Mouse (Mus musculus) midbrain, embryonic 14.5 days (tissue): ENCODE measurements at regions not wholly inside any gene's neighbourhood (a gene's known extent, or its start where the extent isn't known, plus 50 kb on each side); places are given as distances from the start of the nearest gene placed in this dataset.

Experiments
- ATAC-seq: fragments of 200-750 bp; cut with Nextera tagmentation; 2 replicates; pipeline ENCODE4 v1.8.0; 2017; ENCODE audit warnings: moderate number of reproducible peaks, moderate library complexity; ENCODE audit not compliant: low FRiP score, low TSS enrichment
- DNase-seq: peaks from one replicate; pipeline ENCODE4 v3.0.0-alpha.2; 2015
- H3K27ac ChIP-seq: fragments of 300-500 bp; sonication (generic); replicated peaks from 2 replicates; pipeline ENCODE4 v1.5.1; 2014; ENCODE audit warnings: mild to moderate bottlenecking, low read depth, low read length, moderate library complexity
- H3K27me3 ChIP-seq: fragments of 300-500 bp; sonication (generic); 2 replicates; pipeline ENCODE4 v1.6.1; 2014; ENCODE audit warnings: low read length, control low read depth, mixed read lengths; ENCODE audit not compliant: control insufficient read depth, insufficient read depth
- H3K36me3 ChIP-seq: fragments of 300-500 bp; sonication (generic); 2 replicates; pipeline ENCODE4 v1.6.1; 2014; ENCODE audit warnings: low read length, control low read depth; ENCODE audit not compliant: control insufficient read depth, insufficient read depth
- H3K4me1 ChIP-seq: fragments of 300-500 bp; sonication (generic); 2 replicates; pipeline ENCODE4 v1.6.1; 2014; ENCODE audit warnings: mild to moderate bottlenecking, antibody characterized with exemption, low read length, control low read depth; ENCODE audit not compliant: control insufficient read depth, insufficient read depth
- H3K4me2 ChIP-seq: fragments of 300-500 bp; sonication (generic); 2 replicates; pipeline ENCODE4 v1.6.1; 2014; ENCODE audit warnings: mild to moderate bottlenecking, low read length, moderate library complexity
- H3K4me3 ChIP-seq: fragments of 300-500 bp; sonication (generic); replicated peaks from 2 replicates; pipeline ENCODE4 v1.5.1; 2014; ENCODE audit warnings: low read depth, low read length
- H3K9ac ChIP-seq: fragments of 300-500 bp; sonication (generic); replicated peaks from 2 replicates; pipeline ENCODE4 v1.6.1; 2014; ENCODE audit warnings: mild to moderate bottlenecking, low read length, moderate library complexity
- H3K9me3 ChIP-seq: fragments of 300-500 bp; sonication (generic); 2 replicates; pipeline ENCODE4 v1.6.1; 2016; ENCODE audit warnings: low read length, control low read depth, mixed read lengths; ENCODE audit not compliant: control insufficient read depth
- WGBS: fragments of 180-500 bp; shearing (Covaris S2); extraction: QIAGEN DNeasy Blood & Tissue Kit; methylation state at CpG from one replicate; pipeline ENCODE4 v1.1.7; 2014; 5-methylcytosine and 5-hydroxymethylcytosine counted together

- ATAC-seq (peak; percentile 83), DNase-seq (peak; percentile 65)
- Histone ChIP-seq H3K4me1 (no peaks in the 10 kb centered on the region), H3K27ac (0 out of 2 replicates have a peak overlapping the region, but pooled peaks have one; percentile 32), H3K4me2 (no peak overlapping the region), H3K27me3 (no peaks in the 10 kb centered on the region), H3K9ac (no peak overlapping the region), H3K4me3 (no peak overlapping the region), H3K36me3 (no peaks in the 10 kb centered on the region), H3K9me3 (no peaks in the 10 kb centered on the region)
- WGBS = 2% methylated on average over 4 of the region's 4 CpGs
Measured at GRCm38 (mm10) chr4:75562480-75562879, 284.4 kb upstream of the Dmac1 start.

DNA sequence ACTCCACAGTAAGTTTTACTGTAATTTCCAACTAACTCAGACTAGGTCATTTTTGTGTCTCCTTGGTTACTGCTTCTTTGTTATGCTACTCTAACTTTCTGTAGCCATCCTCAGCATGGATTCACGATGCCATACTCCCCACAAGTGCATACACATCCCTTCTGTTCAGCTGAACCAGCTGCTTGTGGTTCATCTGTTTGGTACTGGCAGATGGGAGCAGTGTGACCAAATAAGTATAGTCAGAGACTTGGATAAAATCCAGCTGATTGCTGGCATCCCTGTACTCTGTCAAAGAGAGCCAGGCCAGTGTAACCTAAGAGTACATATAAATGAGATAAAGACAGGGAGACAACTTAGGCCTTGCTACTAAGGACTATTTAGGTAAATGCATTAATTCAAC lies 283.7 kb upstream of the Dmac1 start:
- Histone ChIP-seq H3K9ac (no peak overlapping the region), H3K4me1 (no peaks in the 10 kb centered on the region), H3K4me3 (no peak overlapping the region), H3K27me3 (no peaks in the 10 kb centered on the region), H3K36me3 (no peaks in the 10 kb centered on the region), H3K4me2 (no peak overlapping the region), H3K9me3 (no peaks in the 10 kb centered on the region), H3K27ac (no peak overlapping the region)
- DNase-seq = peak; percentile 78
- WGBS = 10% methylated on average over 1 of the region's 1 CpGs
- ATAC-seq = peak; percentile 88

DNA sequence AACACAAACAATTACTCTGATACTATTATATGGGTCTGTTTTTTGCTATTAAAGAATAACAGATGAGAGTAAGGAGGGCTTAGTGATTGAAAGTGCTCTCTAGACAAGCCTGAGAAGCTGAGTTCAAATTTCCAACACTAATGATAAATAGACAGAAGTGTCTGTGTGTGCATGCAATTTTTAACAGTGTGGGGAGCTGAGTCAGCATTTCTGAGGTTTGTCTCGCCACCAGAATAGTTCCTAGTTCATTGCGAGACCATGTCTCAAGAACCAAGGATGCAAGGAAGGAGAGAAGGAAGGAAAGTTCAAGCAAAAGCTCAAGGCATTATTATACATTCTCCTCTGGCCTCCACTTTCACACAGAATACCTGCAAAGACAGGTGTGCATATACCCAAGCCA lies 259.7 kb upstream of the Dmac1 start:
- no peak for DNase-seq
- ATAC-seq = no peak
- no peaks in the 10 kb centered on the region for H3K9me3 ChIP-seq
- H3K9ac ChIP-seq = no peak overlapping the region
- H3K36me3 ChIP-seq = no peaks in the 10 kb centered on the region
- H3K4me1 ChIP-seq = no peaks in the 10 kb centered on the region
- WGBS = 92% methylated on average over 2 of the region's 2 CpGs
- H3K27me3 ChIP-seq = no peaks in the 10 kb centered on the region
- H3K4me3 ChIP-seq = no peak overlapping the region
- H3K27ac ChIP-seq = no peak overlapping the region
- no peak overlapping the region for H3K4me2 ChIP-seq

GRCm38 (mm10) chr4:75535067-75535466 lies 257.0 kb upstream of the Dmac1 start:
- Histone ChIP-seq H3K36me3 (no peaks in the 10 kb centered on the region), H3K9me3 (no peaks in the 10 kb centered on the region), H3K27ac (no peak overlapping the region), H3K4me2 (no peak overlapping the region), H3K27me3 (no peaks in the 10 kb centered on the region), H3K4me3 (no peak overlapping the region), H3K4me1 (no peaks in the 10 kb centered on the region), H3K9ac (no peak overlapping the region)
- DNase-seq = no peak
- ATAC-seq = no peak
- 94% methylated on average over 7 of the region's 7 CpGs for WGBS

DNA sequence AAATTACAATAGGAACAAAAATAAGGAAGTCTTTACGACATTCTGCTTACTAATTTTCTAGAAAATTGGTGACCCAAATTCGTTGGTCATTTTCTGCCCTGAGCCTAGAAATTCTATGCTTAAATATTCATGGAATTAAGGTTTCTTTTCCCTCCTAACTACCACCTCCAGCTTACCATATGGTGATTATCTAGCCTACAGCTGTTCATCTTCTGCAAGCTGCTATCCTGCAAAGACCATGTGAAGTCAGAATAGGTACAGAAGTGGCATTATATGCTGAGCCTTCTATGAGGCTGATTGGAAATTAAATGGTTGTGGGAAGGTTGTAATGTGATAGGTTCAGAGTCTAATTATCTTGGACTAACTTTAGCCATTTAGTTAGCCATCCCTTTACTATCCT lies 251.5 kb upstream of the Dmac1 start:
- 78% methylated on average over 2 of the region's 2 CpGs for WGBS
- no peak for DNase-seq
- Histone ChIP-seq H3K4me3 (no peak overlapping the region), H3K27me3 (no peaks in the 10 kb centered on the region), H3K9me3 (no peaks in the 10 kb centered on the region), H3K4me1 (no peaks in the 10 kb centered on the region), H3K9ac (no peak overlapping the region), H3K36me3 (no peaks in the 10 kb centered on the region), H3K4me2 (no peak overlapping the region), H3K27ac (no peak overlapping the region)
- ATAC-seq = no peak

DNA sequence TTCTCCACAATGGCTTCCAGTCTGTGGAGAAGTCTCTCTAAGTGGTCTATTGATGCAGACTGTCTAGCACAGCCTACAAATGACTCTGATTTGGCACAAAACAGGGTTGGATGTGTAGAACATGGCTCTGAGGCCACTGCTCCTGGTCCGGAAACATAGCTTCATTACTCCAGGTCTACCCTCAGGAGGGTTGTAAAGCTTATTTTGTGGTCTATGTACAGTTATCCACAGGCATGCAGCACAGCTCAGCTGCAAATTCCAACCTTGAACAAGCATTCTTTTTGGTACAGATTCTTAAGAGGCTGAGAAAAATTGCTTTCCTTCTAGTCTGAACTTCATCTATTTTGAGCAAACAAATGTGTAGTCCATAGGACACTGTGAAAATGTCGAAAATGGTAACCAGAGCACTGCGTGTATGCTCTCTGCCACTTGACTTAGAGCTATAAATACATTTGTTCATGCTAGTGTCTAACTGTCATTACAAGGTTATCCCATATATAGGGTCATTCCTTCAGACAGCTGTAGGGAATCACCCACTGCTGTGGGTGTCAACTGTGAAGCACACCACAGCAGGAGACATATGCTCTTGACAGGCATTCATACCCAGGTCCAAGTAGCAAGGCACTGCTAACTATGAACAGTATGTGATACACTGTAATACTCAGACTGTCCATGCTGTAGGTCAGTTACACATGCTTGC lies 239.5 kb upstream of the Dmac1 start:
- no peaks in the 10 kb centered on the region for H3K9me3 ChIP-seq
- ATAC-seq = no peak

More for the DNA sequence above, 239.5 kb upstream of the Dmac1 start:
- WGBS = 95% methylated on average over 3 of the region's 3 CpGs
- no peak overlapping the region for H3K4me3 ChIP-seq
- no peaks in the 10 kb centered on the region for H3K36me3 ChIP-seq
- no peak overlapping the region for H3K4me2 ChIP-seq
- no peak for DNase-seq
- H3K9ac ChIP-seq = no peak overlapping the region
- H3K27me3 ChIP-seq = no peaks in the 10 kb centered on the region
- no peak overlapping the region for H3K27ac ChIP-seq
- no peaks in the 10 kb centered on the region for H3K4me1 ChIP-seq
